Mouse (Mus musculus): ENCODE data around the gene Akap14. TPM values are rescaled to one million over a fixed set of nuclear protein-coding genes. Genes with fewer than 3 reads are reported as not detected.
A peak's percentile ranks its signal among the peaks of the same experiment; 100 is the strongest.
"Not testable (repeated sequence)": the region's sequence is repeated elsewhere in the genome, so short reads cannot be mapped to it uniquely, and the experiment has no call there.

Gene Akap14
- total RNA-seq (2021): under 1 TPM in 1 of 2 experiments, not detected in 1; 0.20 TPM

DNA sequence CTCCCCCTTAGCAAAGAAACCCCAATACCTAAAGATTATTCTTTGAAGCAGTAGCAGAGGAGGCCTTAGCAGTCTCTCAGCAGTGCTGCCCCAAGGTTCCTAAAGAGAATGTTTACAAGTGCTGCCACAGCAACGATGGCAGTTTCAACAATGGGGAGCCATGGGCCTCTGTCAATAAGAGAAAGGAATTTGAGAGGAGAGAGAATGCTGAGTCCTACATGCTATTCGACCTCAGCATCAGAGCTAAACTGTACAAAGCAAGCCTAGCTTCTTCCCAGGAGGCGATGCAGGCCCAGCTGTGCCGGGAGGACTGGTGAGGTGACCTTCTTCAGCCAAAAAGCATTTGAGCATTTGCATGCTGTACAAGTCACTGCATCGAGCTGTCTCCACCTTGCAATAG lies at the start of gene Akap14:
Gene Akap14 (minus strand): TSS at position 101 of the 400 bp plus-strand sequence.
- DNase-seq: no peak

DNA sequence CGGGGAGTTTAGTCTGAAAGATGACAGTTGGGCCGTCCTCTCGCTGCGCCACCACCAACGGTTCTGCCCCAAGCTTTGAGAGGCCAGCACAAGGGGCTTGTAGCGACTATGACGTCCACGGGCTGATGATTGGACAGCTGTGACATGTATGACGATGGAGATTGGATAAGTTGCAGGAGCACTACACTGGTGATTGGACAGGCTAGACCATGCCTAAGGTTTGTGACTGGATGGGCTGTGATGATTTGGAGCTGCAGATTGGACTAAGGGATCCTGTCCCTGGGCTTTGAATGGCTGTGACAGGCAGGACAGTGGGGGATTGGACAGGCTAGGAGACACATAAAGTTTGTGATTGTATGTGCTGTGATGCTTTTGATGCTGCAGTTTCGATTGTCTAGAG lies 42.3 kb upstream of the Akap14 start, which contains the start of gene Gm9:
Gene Gm9 (minus strand): TSS at position 101 of the 400 bp plus-strand sequence.
- no peak for DNase-seq

DNA sequence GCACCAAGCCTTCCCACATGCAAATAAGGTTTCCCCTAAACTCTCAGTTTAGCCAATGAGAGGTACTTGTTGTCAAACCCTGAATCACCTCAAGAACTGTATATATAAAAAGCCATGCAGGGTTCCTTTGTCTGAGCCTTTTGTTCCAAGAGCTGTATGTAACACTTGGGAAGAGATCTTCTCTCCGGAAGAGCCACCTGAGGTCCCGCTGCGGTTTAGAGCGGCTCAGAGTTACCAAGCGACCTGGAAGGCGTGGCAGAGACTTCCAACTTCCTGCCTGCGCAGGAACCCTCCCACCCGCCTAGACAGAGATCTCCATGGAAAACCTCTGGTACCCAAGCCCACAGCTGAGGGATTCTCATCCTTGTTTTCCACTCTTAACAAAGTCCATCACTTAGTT lies 30.0 kb upstream of the Akap14 start:
- no peak for DNase-seq

GRCm38 (mm10) chrX:37191744-37192379 lies 23.2 kb upstream of the Akap14 start:
- DNase-seq: peak in 1 of 2 experiments; percentile 18

DNA sequence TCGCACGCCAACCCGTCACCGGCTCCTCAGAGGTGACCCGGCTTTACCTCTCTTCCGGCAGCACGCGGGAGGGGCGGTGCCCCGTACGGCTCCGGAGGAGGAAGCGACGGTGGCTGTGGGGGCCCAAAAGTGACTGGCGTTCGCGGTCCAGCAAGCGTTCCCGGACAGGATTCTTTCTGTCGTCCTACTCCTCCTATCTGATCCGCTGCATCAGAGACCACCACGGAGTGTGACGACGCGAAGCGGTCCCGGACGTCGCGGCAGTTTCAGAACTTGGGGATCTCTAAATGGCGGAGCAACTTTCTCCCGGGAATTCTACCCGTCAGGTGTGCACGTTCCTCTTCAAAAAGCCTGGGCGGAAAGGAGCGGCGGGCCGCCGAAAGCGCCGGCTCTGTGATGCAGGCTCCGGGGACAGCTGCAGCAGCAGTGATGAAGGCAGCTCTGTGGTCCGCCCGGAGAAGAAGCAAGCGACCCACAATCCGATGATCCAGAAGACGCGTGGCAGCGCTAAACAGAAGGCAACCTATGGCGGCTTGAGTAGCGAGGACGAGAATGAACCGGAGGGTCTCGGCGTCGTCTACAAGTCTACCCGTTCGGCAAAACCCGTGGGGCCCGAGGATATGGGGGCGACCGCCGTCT lies 22.6 kb upstream of the Akap14 start, which contains the start of the genes Ndufa1 and Rnf113a1:
Gene Ndufa1 (minus strand): TSS at position 59 of the 639 bp plus-strand sequence.
Gene Rnf113a1 (plus strand): TSS at position 141 of the 639 bp plus-strand sequence.
- peak; percentile 82 to 83 for DNase-seq

- DNase-seq: no peak
Observed at GRCm38 (mm10) chrX:37190755-37191104, 22.1 kb upstream of the Akap14 start.

- not testable (repeated sequence) for DNase-seq
Observed at GRCm38 (mm10) chrX:37184401-37184800, 15.8 kb upstream of the Akap14 start.

- DNase-seq: no peak
Observed at GRCm38 (mm10) chrX:37167085-37167484, 1.6 kb downstream of the Akap14 start.

GRCm38 (mm10) chrX:37163115-37163514 lies 5.5 kb downstream of the Akap14 start:
- DNase-seq: no peak

GRCm38 (mm10) chrX:37161169-37161568 lies 7.5 kb downstream of the Akap14 start:
- DNase-seq: no peak

- no peak for DNase-seq
Observed at GRCm38 (mm10) chrX:37157839-37158238, 10.8 kb downstream of the Akap14 start.

DNA sequence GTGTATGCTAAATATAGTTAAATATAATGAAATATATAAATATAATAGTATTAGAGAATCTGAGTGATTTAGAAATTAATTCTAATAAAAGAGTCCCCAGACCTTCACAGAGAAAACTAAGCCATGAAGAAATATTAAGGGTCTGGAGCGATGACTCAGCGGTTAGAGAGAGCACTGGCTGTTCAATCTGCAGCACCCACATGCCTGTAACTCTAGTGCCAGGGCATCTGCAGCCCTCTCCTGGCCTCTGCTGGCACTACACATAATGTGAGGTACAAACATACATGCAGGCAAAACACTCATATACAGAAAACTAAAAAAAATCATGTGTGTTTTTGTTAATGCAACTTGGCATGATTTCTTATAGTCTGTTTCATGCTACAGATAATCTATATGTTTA lies 23.7 kb downstream of the Akap14 start:
- DNase-seq: no peak

DNA sequence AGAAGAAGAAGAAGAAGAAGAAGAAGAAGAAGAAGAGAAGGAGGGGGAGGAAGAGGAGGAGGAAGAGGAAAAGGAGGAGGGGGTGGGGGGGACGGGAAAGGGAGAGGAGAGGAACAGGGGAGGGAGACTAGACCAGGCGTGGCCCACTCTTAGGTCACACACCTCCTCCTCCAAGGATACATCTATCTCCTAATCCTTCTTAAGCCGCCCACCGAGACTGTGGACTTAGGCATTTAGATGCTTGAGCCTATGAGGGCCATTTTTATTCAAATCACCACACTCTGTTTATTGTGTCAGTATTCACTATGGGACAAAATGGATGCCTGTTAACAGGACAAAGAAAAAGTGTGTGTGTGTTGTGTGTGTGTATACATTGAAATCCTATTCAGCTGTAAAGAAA lies 24.1 kb downstream of the Akap14 start:
- not testable (repeated sequence) for DNase-seq

DNA sequence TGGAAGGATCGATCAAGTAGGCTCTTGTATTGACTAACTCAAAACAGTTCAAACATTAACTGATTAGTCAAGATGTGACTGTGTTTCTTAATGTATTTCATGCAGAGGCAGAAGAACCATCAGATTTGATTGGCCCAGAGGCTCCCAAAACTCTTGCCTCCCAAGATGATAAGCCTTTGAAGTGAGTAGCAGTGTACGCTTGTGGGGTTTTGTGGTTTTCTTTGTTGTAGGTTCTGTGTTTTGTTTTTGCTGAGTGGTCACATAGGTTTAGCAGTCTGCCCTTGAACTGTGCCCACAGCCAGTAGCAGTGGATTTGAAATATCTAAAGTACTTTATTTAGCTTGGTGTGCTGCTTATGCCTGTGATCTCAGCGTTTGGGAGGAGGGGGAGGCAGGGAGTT lies 26.9 kb downstream of the Akap14 start:
- DNase-seq: no peak

GRCm38 (mm10) chrX:37126671-37127358 lies 41.8 kb downstream of the Akap14 start, which contains the start of gene Nkap:
TSS of gene Nkap (plus strand) at chrX:37126795.
- peak; percentile 67 for DNase-seq

- DNase-seq: no peak
Observed at GRCm38 (mm10) chrX:37125511-37125910, 43.1 kb downstream of the Akap14 start.

DNA sequence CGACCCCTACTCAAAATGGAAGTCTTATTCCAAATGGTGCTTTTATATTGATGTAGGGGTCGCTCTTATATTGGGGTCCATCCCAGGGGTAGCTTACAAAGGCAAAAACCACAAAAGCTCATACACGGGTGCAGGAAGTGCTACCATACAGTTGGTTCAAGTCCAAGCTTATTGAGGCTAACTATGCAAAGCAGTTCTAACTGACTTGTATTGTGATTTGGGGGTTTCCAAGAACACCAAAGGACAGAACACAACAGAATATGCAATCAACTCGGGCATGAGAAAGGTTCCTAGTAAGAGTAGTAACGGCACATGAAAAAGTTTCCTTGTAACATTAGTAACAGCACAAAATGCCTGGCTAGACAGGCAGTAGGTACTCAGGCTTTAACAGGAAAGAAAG lies 48.4 kb downstream of the Akap14 start:
- no peak for DNase-seq

DNA sequence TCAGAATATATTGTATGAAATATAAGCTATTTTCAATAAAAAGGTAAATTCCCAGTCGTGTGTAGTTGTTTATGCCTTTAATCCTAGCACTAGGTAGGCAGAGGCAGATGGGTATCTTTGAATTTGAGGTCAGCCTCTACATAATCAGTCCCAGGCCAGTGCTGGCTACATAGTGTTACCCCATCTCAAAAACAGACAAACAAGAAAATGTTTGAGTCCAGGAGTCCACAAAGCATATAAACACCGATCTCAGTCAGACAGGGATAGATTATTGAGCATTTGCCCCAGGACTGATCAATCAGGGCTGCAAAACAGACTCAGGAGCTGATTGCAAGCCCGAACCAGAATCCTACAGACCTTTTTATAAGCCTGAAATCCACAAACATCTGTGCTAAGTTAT lies 49.1 kb downstream of the Akap14 start:
- no peak for DNase-seq

DNA sequence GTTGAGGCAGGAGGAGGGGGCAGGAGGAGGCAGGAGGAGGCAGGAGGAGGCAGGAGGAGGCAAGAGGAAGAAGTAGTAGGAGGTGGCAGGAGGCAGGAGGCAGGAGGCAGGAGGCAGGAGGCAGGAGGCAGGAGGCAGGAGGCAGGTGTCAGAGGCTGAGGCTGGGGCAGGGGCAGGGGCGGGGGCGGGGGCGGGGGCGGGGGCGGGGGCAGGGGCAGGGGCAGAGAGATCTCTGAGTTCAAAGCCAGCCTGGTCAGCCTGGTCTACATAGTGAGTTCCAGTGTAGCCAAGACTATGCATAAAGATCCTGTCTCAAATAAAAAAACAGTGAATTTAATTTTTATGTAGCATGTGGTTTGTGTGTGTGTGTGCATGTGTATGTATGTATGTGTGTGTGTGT lies 51.6 kb downstream of the Akap14 start:
- DNase-seq: no peak

DNA sequence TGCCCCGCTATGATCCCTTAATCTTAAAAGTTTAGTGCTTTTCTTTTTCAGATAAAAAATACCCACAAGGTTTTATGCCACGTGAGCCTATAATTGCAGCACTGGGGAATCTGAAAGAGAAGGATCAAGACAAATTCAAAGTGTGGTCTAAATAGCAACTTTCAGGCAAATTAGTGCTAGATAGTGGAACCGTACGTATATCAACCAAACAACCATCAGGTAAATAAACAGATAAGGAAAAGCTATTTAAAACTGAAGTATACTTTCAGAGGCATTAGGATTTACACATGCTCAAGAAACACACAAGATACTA lies 57.8 kb downstream of the Akap14 start:
- no peak for DNase-seq

GRCm38 (mm10) chrX:37110193-37110880 lies 58.3 kb downstream of the Akap14 start, which contains the start of gene Upf3b:
TSS of gene Upf3b (minus strand) at chrX:37110322.
- peak; percentile 87 to 89 for DNase-seq

GRCm38 (mm10) chrX:37109526-37110192 lies 59.0 kb downstream of the Akap14 start:
- no peak for DNase-seq

Measured in layer of hippocampus, postnatal 36 days (tissue).